Mouse (Mus musculus): Measurements from ENCODE around the gene Gm5089. TPM values are rescaled to one million over a fixed set of nuclear protein-coding genes. Genes with fewer than 3 reads are reported as not detected.
A peak's percentile ranks its signal among the peaks of the same experiment; 100 is the strongest.

The Gm5089 gene
- polyA plus RNA-seq, 1 experiment from 2014 or later, result 0.08 TPM

DNA sequence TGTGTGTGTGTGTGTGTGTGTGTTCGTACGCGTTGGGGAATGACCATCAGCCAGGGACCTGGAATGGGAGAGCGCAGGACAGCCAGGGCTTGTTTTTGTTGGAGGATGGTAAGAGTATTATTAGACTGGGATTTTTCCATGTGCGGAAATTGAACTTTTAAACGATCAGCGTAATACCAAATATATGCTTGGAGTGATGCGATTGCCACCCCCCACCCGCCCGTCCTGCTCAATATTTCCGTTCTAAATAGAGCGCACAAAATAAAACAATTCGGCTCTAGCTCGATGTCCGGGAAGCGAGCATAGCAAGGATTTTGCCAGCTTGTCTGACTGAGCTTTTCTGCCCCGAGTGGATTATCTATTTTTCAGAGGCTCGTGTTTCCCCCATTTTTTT is 25.9 kb upstream of the Gm5089 start:
- Histone ChIP-seq H3K27me3 (peaks cover 93% of the 10 kb centered on the region), H3K4me3 (replicated peaks) (peak overlapping the region; percentile 44; the same call in 1 of the 2 replicates), H3K27ac (replicated peaks) (no peak overlapping the region), H3K9ac (no peak overlapping the region), H3K4me2 (replicated peaks) (no peak overlapping the region), H3K9me3 (replicated peaks) (no peaks in the 10 kb centered on the region), H3K36me3 (no peaks in the 10 kb centered on the region), H3K4me1 (peaks cover 36% of the 10 kb centered on the region)
- 1% methylated on average over 18 of the region's 18 CpGs for WGBS
- ATAC-seq (ENCODE audit: insufficient number of reproducible peaks, low FRiP score, low TSS enrichment, low read depth), result no peak

GRCm38 (mm10) chr14:122476041-122476821 is 25.3 kb upstream of the Gm5089 start:
- Histone ChIP-seq H3K9ac (no peak overlapping the region), H3K27ac (replicated peaks) (no peak overlapping the region)
- under 1% methylated on average over 62 of the region's 62 CpGs for WGBS

GRCm38 (mm10) chr14:122475557-122476040 is 24.7 kb upstream of the Gm5089 start:
- peaks cover 92% of the 10 kb centered on the region for H3K27me3 ChIP-seq
- no peak overlapping the region for H3K27ac ChIP-seq (replicated peaks)
- H3K9me3 ChIP-seq (replicated peaks), result no peaks in the 10 kb centered on the region
- WGBS, result under 1% methylated on average over 54 of the region's 65 CpGs
- no peak overlapping the region for H3K9ac ChIP-seq
- H3K4me2 ChIP-seq (replicated peaks), result peak overlapping the region; percentile 77
- no peak for ATAC-seq (ENCODE audit: insufficient number of reproducible peaks, low FRiP score, low TSS enrichment, low read depth)
- H3K4me3 ChIP-seq (replicated peaks), result peak overlapping the region; percentile 44
- H3K36me3 ChIP-seq, result no peaks in the 10 kb centered on the region
- H3K4me1 ChIP-seq, result peaks cover 36% of the 10 kb centered on the region

More at GRCm38 (mm10) chr14:122476041-122476821, 25.3 kb upstream of the Gm5089 start:
- Histone ChIP-seq H3K4me2 (replicated peaks) (peak overlapping the region; percentile 77), H3K4me1 (peaks cover 36% of the 10 kb centered on the region), H3K36me3 (no peaks in the 10 kb centered on the region), H3K27me3 (peaks cover 93% of the 10 kb centered on the region), H3K9me3 (replicated peaks) (no peaks in the 10 kb centered on the region), H3K4me3 (replicated peaks) (peak overlapping the region; percentile 44)
- ATAC-seq (ENCODE audit: insufficient number of reproducible peaks, low FRiP score, low TSS enrichment, low read depth), result no peak

GRCm38 (mm10) chr14:122474891-122475556 is 24.1 kb upstream of the Gm5089 start, which contains the start of gene Zic2:
Zic2 (plus strand) TSS chr14:122475435.
- H3K36me3 ChIP-seq, result no peaks in the 10 kb centered on the region
- WGBS, result under 1% methylated on average over 57 of the region's 73 CpGs
- H3K9ac ChIP-seq, result no peak within 1 kb of the TSS
- peaks cover 92% of the 10 kb centered on the region for H3K27me3 ChIP-seq
- peak within 1 kb of the TSS; percentile 44 for H3K4me3 ChIP-seq (replicated peaks)
- no peak within 1 kb of the TSS for H3K27ac ChIP-seq (replicated peaks)
- peaks cover 36% of the 10 kb centered on the region for H3K4me1 ChIP-seq
- no peaks in the 10 kb centered on the region for H3K9me3 ChIP-seq (replicated peaks)
- peak within 1 kb of the TSS; percentile 77 for H3K4me2 ChIP-seq (replicated peaks)
- ATAC-seq (ENCODE audit: insufficient number of reproducible peaks, low FRiP score, low TSS enrichment, low read depth), result no peak

- Histone ChIP-seq H3K9me3 (replicated peaks) (no peaks in the 10 kb centered on the region), H3K4me3 (replicated peaks) (peak overlapping the region; percentile 44), H3K36me3 (no peaks in the 10 kb centered on the region), H3K4me1 (peaks cover 36% of the 10 kb centered on the region), H3K4me2 (replicated peaks) (peak overlapping the region; percentile 77), H3K27me3 (peaks cover 95% of the 10 kb centered on the region), H3K27ac (replicated peaks) (no peak overlapping the region), H3K9ac (no peak overlapping the region)
- ATAC-seq (ENCODE audit: insufficient number of reproducible peaks, low FRiP score, low TSS enrichment, low read depth), result peak; percentile 43; the same call in 1 of the 2 replicates
- under 1% methylated on average over 55 of the region's 57 CpGs for WGBS
These were observed 23.4 kb upstream of the Gm5089 start for GRCm38 (mm10) chr14:122474041-122474890.

DNA sequence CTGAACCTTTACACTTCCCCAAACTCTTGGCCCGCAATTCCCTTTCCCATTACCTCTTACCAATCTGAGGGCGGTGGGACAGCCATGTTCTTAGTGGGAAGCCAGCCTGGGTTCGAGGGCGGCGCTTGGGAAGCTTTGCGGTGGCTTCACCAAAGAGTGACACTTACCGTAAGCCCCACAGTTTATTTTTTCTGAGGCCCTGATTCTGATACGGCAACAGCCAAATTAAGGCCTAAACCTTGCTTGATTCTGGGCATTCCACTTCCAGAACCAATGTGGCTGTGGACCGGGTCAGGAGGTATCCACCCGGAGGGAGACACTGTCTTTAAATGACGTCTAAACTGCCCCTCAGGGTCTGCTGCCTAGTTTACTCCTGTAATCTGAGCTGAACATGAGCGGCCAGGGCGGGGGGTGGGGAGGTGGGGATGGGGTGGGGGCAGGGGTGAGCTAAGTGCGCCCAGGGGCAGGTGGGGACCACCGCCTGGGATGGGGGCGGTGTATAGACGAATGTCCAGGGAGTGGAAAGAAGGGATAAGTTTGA is 22.4 kb upstream of the Gm5089 start:
- no peak for ATAC-seq (ENCODE audit: insufficient number of reproducible peaks, low FRiP score, low TSS enrichment, low read depth)
- Histone ChIP-seq H3K27me3 (peaks cover 97% of the 10 kb centered on the region), H3K4me3 (replicated peaks) (no peak overlapping the region), H3K9ac (no peak overlapping the region), H3K27ac (replicated peaks) (no peak overlapping the region), H3K36me3 (no peaks in the 10 kb centered on the region), H3K4me2 (replicated peaks) (no peak overlapping the region), H3K9me3 (replicated peaks) (no peaks in the 10 kb centered on the region), H3K4me1 (peaks cover 31% of the 10 kb centered on the region)
- WGBS, result 1% methylated on average over 17 of the region's 17 CpGs

DNA sequence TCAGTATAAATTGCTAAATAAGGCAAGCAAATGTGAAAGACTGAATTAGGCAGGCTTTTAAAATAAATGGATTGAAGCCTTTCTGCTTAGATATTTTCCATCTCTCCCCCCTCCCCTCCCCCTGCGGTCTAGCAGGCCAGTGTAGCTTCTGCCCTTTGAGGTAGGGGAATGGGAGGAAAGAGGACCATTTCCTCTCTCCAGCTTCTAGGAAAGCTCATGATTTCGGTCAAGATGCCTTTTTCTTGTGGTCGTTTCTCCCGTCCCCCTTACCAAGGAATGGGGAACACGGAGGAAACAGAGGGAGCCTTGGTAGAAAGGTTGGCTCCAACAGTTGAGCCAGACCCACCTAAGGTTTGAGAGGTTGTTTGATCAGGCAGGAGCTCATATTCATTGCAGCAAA is 21.7 kb upstream of the Gm5089 start:
- no peak overlapping the region for H3K27ac ChIP-seq (replicated peaks)
- ATAC-seq (ENCODE audit: insufficient number of reproducible peaks, low FRiP score, low TSS enrichment, low read depth), result no peak
- no peak overlapping the region for H3K9ac ChIP-seq
- no peaks in the 10 kb centered on the region for H3K36me3 ChIP-seq
- no peaks in the 10 kb centered on the region for H3K9me3 ChIP-seq (replicated peaks)
- no peak overlapping the region for H3K4me2 ChIP-seq (replicated peaks)
- H3K4me3 ChIP-seq (replicated peaks), result no peak overlapping the region
- peaks cover 97% of the 10 kb centered on the region for H3K27me3 ChIP-seq
- peaks cover 31% of the 10 kb centered on the region for H3K4me1 ChIP-seq
- WGBS, result 3% methylated on average over 5 of the region's 5 CpGs

GRCm38 (mm10) chr14:122472161-122472560 is 21.2 kb upstream of the Gm5089 start:
- Histone ChIP-seq H3K9ac (no peak overlapping the region), H3K36me3 (no peaks in the 10 kb centered on the region), H3K4me3 (replicated peaks) (no peak overlapping the region), H3K9me3 (replicated peaks) (no peaks in the 10 kb centered on the region), H3K4me2 (replicated peaks) (no peak overlapping the region), H3K4me1 (peaks cover 31% of the 10 kb centered on the region), H3K27ac (replicated peaks) (no peak overlapping the region), H3K27me3 (peaks cover 97% of the 10 kb centered on the region)
- 2% methylated on average over 13 of the region's 13 CpGs for WGBS
- ATAC-seq (ENCODE audit: insufficient number of reproducible peaks, low FRiP score, low TSS enrichment, low read depth), result no peak

DNA sequence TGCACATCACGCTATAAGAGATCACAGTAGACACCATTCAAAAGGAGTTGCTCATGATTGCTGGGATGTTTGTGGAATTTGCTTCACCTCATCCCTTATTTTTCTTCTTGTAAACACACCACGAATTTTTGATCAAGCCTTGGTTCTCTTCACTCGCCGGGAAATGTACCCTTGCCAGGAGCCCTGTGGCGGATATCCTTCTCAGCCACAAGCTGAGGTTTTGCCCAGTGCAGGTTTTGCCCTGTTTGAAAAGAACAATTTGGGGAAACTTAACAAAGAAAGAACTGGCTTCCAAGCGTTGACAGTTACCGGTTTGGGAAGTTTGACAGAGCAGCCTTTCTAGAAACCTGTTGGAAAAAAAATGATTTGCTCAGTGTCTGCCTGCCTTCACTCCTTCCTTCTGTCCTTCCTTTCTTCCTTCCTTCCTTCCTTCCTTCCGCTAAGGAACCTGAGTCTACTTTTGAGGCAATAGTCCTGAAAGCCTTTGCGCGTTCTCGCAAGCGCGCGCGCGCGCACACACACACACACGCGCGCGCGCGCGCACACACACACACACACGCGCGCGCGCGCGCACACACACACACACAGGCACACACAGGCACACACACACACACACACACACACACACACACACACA is 20.7 kb upstream of the Gm5089 start:
- Histone ChIP-seq H3K4me3 (replicated peaks) (no peak overlapping the region), H3K9me3 (replicated peaks) (no peaks in the 10 kb centered on the region), H3K27ac (replicated peaks) (no peak overlapping the region), H3K9ac (no peak overlapping the region), H3K27me3 (peaks cover 97% of the 10 kb centered on the region), H3K4me1 (peaks cover 30% of the 10 kb centered on the region), H3K36me3 (no peaks in the 10 kb centered on the region), H3K4me2 (replicated peaks) (no peak overlapping the region)
- ATAC-seq (ENCODE audit: insufficient number of reproducible peaks, low FRiP score, low TSS enrichment, low read depth), result no peak
- 7% methylated on average over 31 of the region's 31 CpGs for whole genome bisulfite sequencing

GRCm38 (mm10) chr14:122468971-122469755 is 18.2 kb upstream of the Gm5089 start:
- 4% methylated on average over 28 of the region's 28 CpGs for WGBS
- no peak for ATAC-seq (ENCODE audit: insufficient number of reproducible peaks, low FRiP score, low TSS enrichment, low read depth)
- no peak overlapping the region for H3K4me2 ChIP-seq (replicated peaks)
- H3K27me3 ChIP-seq, result peaks cover 97% of the 10 kb centered on the region
- no peaks in the 10 kb centered on the region for H3K36me3 ChIP-seq
- H3K27ac ChIP-seq (replicated peaks), result no peak overlapping the region
- no peak overlapping the region for H3K4me3 ChIP-seq (replicated peaks)
- peaks cover 21% of the 10 kb centered on the region for H3K4me1 ChIP-seq
- H3K9ac ChIP-seq, result no peak overlapping the region
- no peaks in the 10 kb centered on the region for H3K9me3 ChIP-seq (replicated peaks)
